Mouse (Mus musculus): ENCODE data around the gene Kif20b.

DNA sequence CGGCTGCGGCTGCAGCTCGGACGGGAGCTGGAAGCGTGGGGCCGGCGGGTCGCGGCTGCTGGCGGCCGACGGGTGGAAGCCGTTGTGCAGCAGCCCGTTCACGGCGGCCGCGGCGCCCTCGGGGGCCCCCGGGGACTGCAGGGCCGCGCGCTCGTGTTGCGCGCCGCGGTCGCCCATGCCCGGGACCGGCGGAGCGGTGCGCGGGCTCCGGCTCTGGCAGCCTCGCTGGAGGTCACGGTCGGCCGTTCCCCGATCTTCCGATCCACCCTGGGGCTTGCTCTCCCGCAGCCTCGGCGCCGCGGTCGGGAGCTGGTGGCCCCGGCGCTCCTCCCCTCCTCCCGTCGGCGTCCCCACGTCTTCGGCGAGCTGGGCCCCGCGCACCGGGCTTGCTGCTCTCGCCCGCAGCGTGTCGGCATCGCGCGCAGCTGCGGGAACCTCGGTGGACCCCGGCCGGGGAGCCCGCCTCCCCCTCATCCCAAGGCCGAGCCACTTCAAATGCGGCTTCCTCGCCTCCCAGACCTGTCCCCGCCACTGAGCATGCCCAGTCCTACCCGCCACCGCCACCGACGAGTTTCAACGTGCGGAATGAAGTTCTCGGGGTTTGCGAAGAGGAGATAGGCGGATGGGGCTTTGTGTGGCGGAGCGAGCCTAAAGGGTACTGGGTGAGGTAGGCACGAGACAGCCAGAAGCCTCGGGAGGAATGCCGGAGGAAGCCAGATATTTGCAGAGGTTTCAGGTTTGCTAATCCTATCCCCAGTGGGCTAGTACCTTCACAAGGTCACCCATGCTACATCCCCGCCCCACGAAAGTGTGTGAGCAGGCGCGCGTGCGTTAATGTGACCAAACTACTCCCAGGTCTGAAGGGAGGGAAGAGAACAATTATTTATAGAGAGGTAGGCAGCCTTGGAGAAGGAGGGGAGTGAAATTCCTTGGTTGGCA is 43.3 kb upstream of the Kif20b start, which contains the start of gene Pank1:
- no peak for TF ChIP-seq CTCF (IDR thresholded peaks at IDR 0.05; ENCODE audit: borderline replicate concordance, insufficient read depth, low read depth, low read length)
- no peak for TF ChIP-seq POLR2A (IDR thresholded peaks at IDR 0.05; ENCODE audit: borderline replicate concordance, insufficient read depth, low read length)
